Mouse (Mus musculus): ENCODE results near the gene Ift81. TPM values are rescaled to one million over a fixed set of nuclear protein-coding genes. Genes with fewer than 3 reads are reported as not detected.
A peak's percentile ranks its signal among the peaks of the same experiment; 100 is the strongest.

Ift81 gene
- polyA plus RNA-seq, 1 experiment: 49.1 TPM

DNA sequence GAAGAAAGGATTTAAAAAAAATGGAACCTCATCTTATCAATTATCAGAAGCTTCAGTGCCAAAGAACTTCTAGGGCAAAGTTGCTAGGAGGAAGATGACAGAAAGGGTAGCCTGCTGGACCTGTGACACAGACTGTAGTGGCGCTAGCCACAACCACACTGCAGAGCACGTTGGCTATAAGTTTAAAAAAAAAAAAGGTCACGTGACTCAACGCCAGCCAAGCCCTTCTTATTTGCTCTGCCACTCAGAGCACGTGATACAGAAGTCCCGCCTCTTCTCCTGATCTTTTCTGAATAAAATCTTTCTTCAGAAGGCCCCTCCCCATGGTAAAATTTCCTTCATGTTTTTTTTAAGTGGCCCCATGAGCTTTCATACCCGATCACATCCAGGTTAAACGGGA is 20.9 kb upstream of the Ift81 start:
- no peak for TF ChIP-seq POLR2A (IDR thresholded peaks at IDR 0.05; ENCODE audit: low read depth, low read length)
- no peak for TF ChIP-seq CTCF (IDR thresholded peaks at IDR 0.05; ENCODE audit: borderline replicate concordance, insufficient read depth, low read length)
- Histone ChIP-seq H3K4me3 (ENCODE audit: insufficient read depth, low read length) (no peak overlapping the region), H3K27ac (ENCODE audit: insufficient read depth, low read length) (no peak overlapping the region), H3K4me1 (ENCODE audit: control insufficient read depth, insufficient read depth, low read length) (peaks cover 5% of the 10 kb centered on the region)

DNA sequence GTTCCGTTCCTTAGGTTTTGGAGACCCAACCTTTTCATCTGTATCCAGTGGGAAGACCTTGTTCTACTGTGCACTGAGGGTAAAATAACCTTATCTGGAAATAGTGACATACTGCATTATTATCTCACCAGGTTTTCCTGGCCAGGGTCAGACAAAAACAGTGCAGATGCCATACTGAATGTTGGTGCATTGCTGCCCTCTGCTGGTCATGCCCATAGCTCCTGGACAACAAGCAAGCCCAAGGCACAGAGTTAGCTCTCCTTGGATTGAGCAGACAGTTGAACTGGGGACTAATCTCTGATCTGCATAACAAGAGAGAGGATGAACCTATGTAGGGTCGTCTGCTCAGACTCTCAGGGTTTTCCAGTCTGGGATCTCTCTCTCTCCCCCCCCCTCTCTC is 12.9 kb upstream of the Ift81 start:
- TF ChIP-seq CTCF (IDR thresholded peaks at IDR 0.05; ENCODE audit: borderline replicate concordance, insufficient read depth, low read length) (peak; percentile 97), POLR2A (IDR thresholded peaks at IDR 0.05; ENCODE audit: low read depth, low read length) (no peak)
- H3K4me1 ChIP-seq (ENCODE audit: control insufficient read depth, insufficient read depth, low read length): peaks cover 3% of the 10 kb centered on the region; the same call in 1 of the 2 replicates

DNA sequence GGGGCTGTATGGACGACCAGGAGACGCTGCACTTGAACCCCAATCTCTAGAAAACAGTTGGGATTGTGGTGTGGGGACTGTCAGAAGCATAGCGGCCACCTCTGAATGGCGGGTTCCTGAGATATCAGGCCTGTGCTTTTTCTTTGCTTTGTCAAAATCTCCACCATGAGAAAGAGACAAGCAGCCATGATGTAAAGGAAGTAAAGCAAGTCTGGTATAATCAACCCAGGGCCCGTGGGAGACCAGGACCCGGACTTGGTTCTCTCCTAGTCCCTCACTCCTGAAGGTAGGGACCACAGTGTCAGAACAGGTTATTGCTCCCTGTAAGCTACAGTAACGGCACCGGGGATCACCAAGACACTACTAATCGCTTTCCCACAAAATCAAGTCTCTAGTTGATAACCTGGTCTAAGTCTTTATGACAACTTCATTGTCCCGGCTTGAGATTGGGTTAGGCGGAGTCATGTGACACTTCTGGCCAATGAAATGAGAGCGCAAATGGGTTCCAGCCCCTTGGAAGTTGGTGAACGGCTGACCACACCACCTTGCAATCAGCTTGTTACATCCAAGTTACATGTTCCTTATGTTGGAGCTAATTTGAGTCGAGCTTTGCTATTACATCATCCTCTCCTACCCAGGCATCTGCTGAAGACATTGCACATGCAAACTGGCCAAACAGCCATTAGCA is 11.4 kb upstream of the Ift81 start:
- Histone ChIP-seq H3K27ac (ENCODE audit: insufficient read depth, low read length) (no peak overlapping the region), H3K4me1 (ENCODE audit: control insufficient read depth, insufficient read depth, low read length) (peaks cover 3% of the 10 kb centered on the region; the same call in 1 of the 2 replicates), H3K4me3 (ENCODE audit: insufficient read depth, low read length) (no peak overlapping the region)
- TF ChIP-seq POLR2A (IDR thresholded peaks at IDR 0.05; ENCODE audit: low read depth, low read length): no peak
- TF ChIP-seq CTCF (IDR thresholded peaks at IDR 0.05; ENCODE audit: borderline replicate concordance, insufficient read depth, low read length): no peak

More for the DNA sequence above, 12.9 kb upstream of the Ift81 start:
- no peak overlapping the region for H3K4me3 ChIP-seq (ENCODE audit: insufficient read depth, low read length)
- H3K27ac ChIP-seq (ENCODE audit: insufficient read depth, low read length): no peak overlapping the region

DNA sequence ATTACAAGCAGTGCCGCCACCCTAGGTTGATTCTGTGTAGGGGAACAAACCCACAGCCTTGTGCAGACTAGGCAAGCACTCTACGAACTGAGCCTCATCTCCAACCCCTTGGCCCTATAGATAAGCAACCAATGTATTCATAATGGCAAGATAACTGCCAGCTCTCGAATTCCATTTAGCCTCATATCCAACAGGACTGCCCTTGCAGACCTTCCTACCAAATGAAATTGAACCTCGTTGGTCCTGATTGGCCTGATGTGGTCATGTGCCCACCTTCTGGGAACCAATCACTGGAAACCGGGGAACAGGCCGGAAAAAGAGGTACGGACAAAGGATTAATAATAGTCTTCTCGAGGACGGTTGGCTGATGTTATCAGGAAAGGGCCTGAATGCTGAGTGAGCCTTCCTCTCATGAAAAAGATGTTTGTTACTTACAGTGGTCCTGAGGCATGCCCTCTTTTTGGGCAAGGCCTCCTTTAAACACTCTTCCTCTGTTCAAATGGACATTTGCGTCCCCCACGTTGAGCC is 10.7 kb upstream of the Ift81 start:
- no peak overlapping the region for H3K4me3 ChIP-seq (ENCODE audit: insufficient read depth, low read length)
- no peak overlapping the region for H3K27ac ChIP-seq (ENCODE audit: insufficient read depth, low read length)
- H3K4me1 ChIP-seq (ENCODE audit: control insufficient read depth, insufficient read depth, low read length): peaks cover 3% of the 10 kb centered on the region; the same call in 1 of the 2 replicates
- TF ChIP-seq POLR2A (IDR thresholded peaks at IDR 0.05; ENCODE audit: low read depth, low read length) (no peak), CTCF (IDR thresholded peaks at IDR 0.05; ENCODE audit: borderline replicate concordance, insufficient read depth, low read length) (no peak)

GRCm38 (mm10) chr5:122623861-122624260 is 9.5 kb upstream of the Ift81 start:
- H3K4me3 ChIP-seq (ENCODE audit: insufficient read depth, low read length): no peak overlapping the region
- no peak for TF ChIP-seq POLR2A (IDR thresholded peaks at IDR 0.05; ENCODE audit: low read depth, low read length)
- peaks cover 3% of the 10 kb centered on the region; the same call in 1 of the 2 replicates for H3K4me1 ChIP-seq (ENCODE audit: control insufficient read depth, insufficient read depth, low read length)
- H3K27ac ChIP-seq (ENCODE audit: insufficient read depth, low read length): no peak overlapping the region

GRCm38 (mm10) chr5:122622526-122622925 is 8.2 kb upstream of the Ift81 start:
- no peak overlapping the region for H3K4me3 ChIP-seq (ENCODE audit: insufficient read depth, low read length)
- TF ChIP-seq CTCF (IDR thresholded peaks at IDR 0.05; ENCODE audit: borderline replicate concordance, insufficient read depth, low read length) (no peak), POLR2A (IDR thresholded peaks at IDR 0.05; ENCODE audit: low read depth, low read length) (no peak)
- H3K4me1 ChIP-seq (ENCODE audit: control insufficient read depth, insufficient read depth, low read length): peaks cover 3% of the 10 kb centered on the region; the same call in 1 of the 2 replicates
- H3K27ac ChIP-seq (ENCODE audit: insufficient read depth, low read length): peak overlapping the region; percentile 86

DNA sequence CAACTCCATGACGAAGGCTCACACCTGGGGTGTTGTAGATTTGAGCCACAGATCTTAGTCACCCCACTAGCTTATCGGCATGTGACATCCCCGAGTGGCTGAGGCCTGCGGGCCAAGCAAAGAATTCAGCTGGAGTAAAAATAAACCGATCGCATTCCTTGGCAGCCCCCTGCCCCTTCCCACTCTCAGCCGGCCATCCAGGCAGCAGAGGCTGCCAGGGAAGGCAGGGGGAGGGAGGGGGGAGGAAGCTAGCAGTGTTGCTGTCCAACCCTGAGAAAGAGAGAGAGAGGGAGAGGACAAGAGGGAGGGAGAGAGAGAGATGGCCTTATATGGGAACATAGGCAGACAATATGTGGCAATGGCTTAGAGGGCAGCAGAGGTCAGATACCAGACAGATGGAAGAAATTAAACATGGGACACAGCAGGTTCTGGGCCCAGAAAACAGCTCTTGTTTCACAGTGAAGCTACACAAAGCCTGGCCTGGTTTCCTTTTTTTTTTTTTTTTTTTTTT is 7.1 kb upstream of the Ift81 start:
- no peak overlapping the region for H3K4me3 ChIP-seq (ENCODE audit: insufficient read depth, low read length)
- no peak for TF ChIP-seq POLR2A (IDR thresholded peaks at IDR 0.05; ENCODE audit: low read depth, low read length)
- peak overlapping the region; percentile 86 for H3K27ac ChIP-seq (ENCODE audit: insufficient read depth, low read length)
- H3K4me1 ChIP-seq (ENCODE audit: control insufficient read depth, insufficient read depth, low read length): peaks cover 3% of the 10 kb centered on the region; the same call in 1 of the 2 replicates

DNA sequence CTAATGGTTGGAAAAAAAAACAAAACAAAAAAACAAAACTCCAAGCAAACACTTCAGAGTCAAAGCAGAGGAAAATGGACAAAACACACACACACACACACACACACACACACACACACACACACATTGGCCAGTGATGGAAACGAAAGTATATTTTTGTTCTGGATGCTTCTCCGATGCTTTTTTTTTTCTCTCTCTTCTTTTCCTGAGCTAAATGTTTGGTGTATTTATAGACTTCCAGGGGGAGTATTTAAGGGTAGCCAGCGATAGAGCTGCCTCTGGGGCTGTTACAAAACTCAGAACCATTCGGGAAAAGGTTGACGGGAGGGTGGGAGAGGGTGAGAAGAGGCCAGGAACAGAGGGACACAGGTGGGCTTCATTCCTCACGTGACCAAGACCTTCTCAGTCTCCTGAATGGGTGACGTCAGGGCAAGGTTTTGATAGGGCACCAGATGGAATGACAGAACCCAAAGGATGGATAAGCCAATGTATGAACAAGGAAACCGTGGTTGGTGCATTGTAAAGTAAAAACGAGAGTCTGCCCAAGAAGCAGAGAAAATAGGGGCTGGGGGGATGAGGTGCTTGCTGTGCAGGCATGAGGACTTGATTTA is 5.5 kb upstream of the Ift81 start:
- Histone ChIP-seq H3K27ac (ENCODE audit: insufficient read depth, low read length) (no peak overlapping the region; the same call in 1 of the 2 replicates), H3K4me1 (ENCODE audit: control insufficient read depth, insufficient read depth, low read length) (peaks cover 3% of the 10 kb centered on the region; the same call in 1 of the 2 replicates), H3K4me3 (ENCODE audit: insufficient read depth, low read length) (no peak overlapping the region)
- TF ChIP-seq POLR2A (IDR thresholded peaks at IDR 0.05; ENCODE audit: low read depth, low read length) (no peak), CTCF (IDR thresholded peaks at IDR 0.05; ENCODE audit: borderline replicate concordance, insufficient read depth, low read length) (no peak)

GRCm38 (mm10) chr5:122617718-122618117 is 3.4 kb upstream of the Ift81 start:
- H3K4me3 ChIP-seq (ENCODE audit: insufficient read depth, low read length): no peak overlapping the region
- no peak for TF ChIP-seq POLR2A (IDR thresholded peaks at IDR 0.05; ENCODE audit: low read depth, low read length)
- TF ChIP-seq CTCF (IDR thresholded peaks at IDR 0.05; ENCODE audit: borderline replicate concordance, insufficient read depth, low read length): no peak
- H3K27ac ChIP-seq (ENCODE audit: insufficient read depth, low read length): no peak overlapping the region
- peaks cover 5% of the 10 kb centered on the region; the same call in 1 of the 2 replicates for H3K4me1 ChIP-seq (ENCODE audit: control insufficient read depth, insufficient read depth, low read length)

DNA sequence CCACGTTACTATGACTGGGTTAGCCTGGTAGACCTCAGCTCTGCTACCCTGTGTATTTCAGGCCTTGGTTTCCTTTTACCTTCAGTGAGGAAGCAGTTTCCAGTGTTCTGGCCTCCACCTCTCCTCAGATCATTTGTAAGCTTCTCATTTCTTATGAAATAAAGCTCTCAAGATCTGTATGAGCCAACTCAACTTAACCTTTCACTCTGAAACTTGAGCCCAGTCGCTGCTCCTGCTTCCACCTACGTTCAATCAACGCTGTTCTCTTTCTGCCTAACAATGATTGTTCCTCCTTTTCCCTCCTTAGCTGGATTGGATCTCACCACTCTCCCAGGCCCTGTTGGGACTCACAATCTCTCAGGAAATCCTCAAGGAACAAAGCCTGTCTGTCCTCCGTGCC is 2.7 kb downstream of the Ift81 start:
- no peak for TF ChIP-seq CTCF (IDR thresholded peaks at IDR 0.05; ENCODE audit: borderline replicate concordance, insufficient read depth, low read length)
- no peak for TF ChIP-seq POLR2A (IDR thresholded peaks at IDR 0.05; ENCODE audit: low read depth, low read length)
- peaks cover 2% of the 10 kb centered on the region; the same call in 1 of the 2 replicates for H3K4me1 ChIP-seq (ENCODE audit: control insufficient read depth, insufficient read depth, low read length)
- H3K27ac ChIP-seq (ENCODE audit: insufficient read depth, low read length): peak overlapping the region; percentile 55
- no peak overlapping the region for H3K4me3 ChIP-seq (ENCODE audit: insufficient read depth, low read length)

Data from embryonic fibroblast, embryonic 13.5 days (primary cell).